Mouse (Mus musculus): ENCODE data around the gene Sco1.
"Not testable (repeated sequence)": the region's sequence is repeated elsewhere in the genome, so short reads cannot be mapped to it uniquely, and the experiment has no call there.

Gene Sco1

GRCm38 (mm10) chr11:67085489-67085888, 33.0 kb downstream of the Sco1 start:
- DNase-seq (ENCODE audit: low spot score) = peak; percentile 78

GRCm38 (mm10) chr11:67086467-67087164, 34.1 kb downstream of the Sco1 start:
- DNase-seq (ENCODE audit: low spot score) = no peak

GRCm38 (mm10) chr11:67087225-67087624, 34.8 kb downstream of the Sco1 start:
- no peak for DNase-seq (ENCODE audit: low spot score)

- not testable (repeated sequence) for DNase-seq (ENCODE audit: low spot score)
Measured at GRCm38 (mm10) chr11:67092354-67092753, 39.9 kb downstream of the Sco1 start.

- DNase-seq (ENCODE audit: low spot score) = no peak
Measured at GRCm38 (mm10) chr11:67093201-67093600, 40.7 kb downstream of the Sco1 start.

- no peak for DNase-seq (ENCODE audit: low spot score)
Measured at GRCm38 (mm10) chr11:67093652-67094051, 41.2 kb downstream of the Sco1 start.

GRCm38 (mm10) chr11:67094470-67094869, 42.0 kb downstream of the Sco1 start:
- no peak for DNase-seq (ENCODE audit: low spot score)

- no peak for DNase-seq (ENCODE audit: low spot score)
Measured at GRCm38 (mm10) chr11:67097709-67098108, 45.2 kb downstream of the Sco1 start.

GRCm38 (mm10) chr11:67098427-67098826, 46.0 kb downstream of the Sco1 start:
- DNase-seq (ENCODE audit: low spot score) = peak; percentile 60

GRCm38 (mm10) chr11:67099241-67099640, 46.8 kb downstream of the Sco1 start:
- no peak for DNase-seq (ENCODE audit: low spot score)

- DNase-seq (ENCODE audit: low spot score) = peak; percentile 53
Measured at GRCm38 (mm10) chr11:67100169-67100568, 47.7 kb downstream of the Sco1 start.

GRCm38 (mm10) chr11:67101713-67102112, 49.2 kb downstream of the Sco1 start:
- DNase-seq (ENCODE audit: low spot score) = peak; percentile 41

- DNase-seq (ENCODE audit: low spot score) = no peak
Measured at GRCm38 (mm10) chr11:67103256-67103655, 50.8 kb downstream of the Sco1 start.

GRCm38 (mm10) chr11:67104242-67104641, 51.8 kb downstream of the Sco1 start:
- no peak for DNase-seq (ENCODE audit: low spot score)

GRCm38 (mm10) chr11:67104714-67105113, 52.2 kb downstream of the Sco1 start:
- DNase-seq (ENCODE audit: low spot score) = no peak

- DNase-seq (ENCODE audit: low spot score) = no peak
Measured at GRCm38 (mm10) chr11:67105689-67106088, 53.2 kb downstream of the Sco1 start.

GRCm38 (mm10) chr11:67106973-67107372, 54.5 kb downstream of the Sco1 start:
- DNase-seq (ENCODE audit: low spot score) = no peak

- DNase-seq (ENCODE audit: low spot score) = peak; percentile 87
Measured at GRCm38 (mm10) chr11:67110168-67110948, 57.9 kb downstream of the Sco1 start.

GRCm38 (mm10) chr11:67112019-67112850, 59.8 kb downstream of the Sco1 start:
- DNase-seq (ENCODE audit: low spot score) = peak; percentile 74

GRCm38 (mm10) chr11:67112851-67113202, 60.4 kb downstream of the Sco1 start:
- peak; percentile 76 for DNase-seq (ENCODE audit: low spot score)

- DNase-seq (ENCODE audit: low spot score) = no peak
Measured at GRCm38 (mm10) chr11:67113381-67113780, 60.9 kb downstream of the Sco1 start.

GRCm38 (mm10) chr11:67114261-67114660, 61.8 kb downstream of the Sco1 start:
- no peak for DNase-seq (ENCODE audit: low spot score)

- DNase-seq (ENCODE audit: low spot score) = no peak
Measured at GRCm38 (mm10) chr11:67114901-67115300, 62.4 kb downstream of the Sco1 start.
